Mouse (Mus musculus) lung, embryonic 16.5 days (tissue): ENCODE measurements around the gene Abca4. TPM values are rescaled to one million over a fixed set of nuclear protein-coding genes. Genes with fewer than 3 reads are reported as not detected.

Experiments
- ATAC-seq: fragments of 200-750 bp; cut with Nextera tagmentation; 2 replicates; pipeline ENCODE4 v1.8.0; 2017; ENCODE audit warnings: low read depth, mild to moderate bottlenecking, moderate library complexity
- H3K27ac ChIP-seq: fragments of 300-500 bp; sonication (generic); 2 replicates; pipeline ENCODE4 v1.5.1; 2014; ENCODE audit warnings: mild to moderate bottlenecking, control low read depth, low read length
- H3K27me3 ChIP-seq: fragments of 300-500 bp; sonication (generic); 2 replicates; pipeline ENCODE4 v1.6.1; 2014; ENCODE audit warnings: low read depth, low read length, mixed read lengths; ENCODE audit not compliant: control insufficient read depth, insufficient read depth
- H3K36me3 ChIP-seq: fragments of 300-500 bp; sonication (generic); 2 replicates; pipeline ENCODE4 v1.6.1; 2014; ENCODE audit warnings: low read length; ENCODE audit not compliant: control insufficient read depth, insufficient read depth
- H3K4me1 ChIP-seq: fragments of 300-500 bp; sonication (generic); replicated peaks from 2 replicates; pipeline ENCODE4 v1.6.1; 2014; ENCODE audit warnings: low read length, mixed read lengths; ENCODE audit not compliant: control insufficient read depth, insufficient read depth
- H3K4me2 ChIP-seq: fragments of 300-500 bp; sonication (generic); 2 replicates; pipeline ENCODE4 v1.6.1; 2014; ENCODE audit warnings: low read depth, low read length, control low read depth
- H3K4me3 ChIP-seq: fragments of 300-500 bp; sonication (generic); 2 replicates; pipeline ENCODE4 v1.5.1; 2014; ENCODE audit warnings: mild to moderate bottlenecking, low read length, control low read depth
- H3K9ac ChIP-seq: fragments of 300-500 bp; sonication (generic); 2 replicates; pipeline ENCODE4 v1.6.1; 2014; ENCODE audit warnings: low read length, control low read depth
- H3K9me3 ChIP-seq: fragments of 300-500 bp; sonication (generic); 2 replicates; pipeline ENCODE4 v1.6.1; 2016; ENCODE audit warnings: low read length; ENCODE audit not compliant: control insufficient read depth
- WGBS: fragments of 180-500 bp; shearing (Covaris S2); extraction: QIAGEN DNeasy Blood & Tissue Kit; methylation state at CpG from one replicate; pipeline ENCODE4 v1.1.7; 2014; 5-methylcytosine and 5-hydroxymethylcytosine counted together
- polyA plus RNA-seq: library from polyadenylated mRNA; unstranded; fragments of >200 nt; fragmentation: Nextera tagmentation; extraction: Ambion mirVana; gene quantifications from 2 replicates; pipeline ENCODE4 v1.2.1, GENCODE M21; 2015

The Abca4 gene
- polyA plus RNA-seq, 1 experiment from 2014 or later, result 0.90 TPM

- ATAC-seq, result peak; percentile 84
- WGBS, result 64% methylated on average over 8 of the region's 8 CpGs
- H3K27ac ChIP-seq, result no peak overlapping the region
Observed at GRCm38 (mm10) chr3:122021029-122021652, 23.1 kb upstream of the Abca4 start.

GRCm38 (mm10) chr3:122022355-122022754 lies 21.9 kb upstream of the Abca4 start:
- no peak overlapping the region for H3K4me3 ChIP-seq
- no peaks in the 10 kb centered on the region for H3K27me3 ChIP-seq
- 0 out of 2 replicates have a peak, but pooled peaks cover 2% of the 10 kb centered on the region for H3K36me3 ChIP-seq
- H3K9ac ChIP-seq, result no peak overlapping the region
- H3K27ac ChIP-seq, result no peak overlapping the region
- ATAC-seq, result no peak
- no peaks in the 10 kb centered on the region; the same call in 1 of the 2 replicates for H3K4me1 ChIP-seq
- no peaks in the 10 kb centered on the region for H3K9me3 ChIP-seq
- H3K4me2 ChIP-seq, result no peak overlapping the region
- WGBS, result 71% methylated on average over 3 of the region's 3 CpGs

More at GRCm38 (mm10) chr3:122021029-122021652, 23.1 kb upstream of the Abca4 start:
- Histone ChIP-seq H3K4me2 (no peak overlapping the region), H3K9me3 (no peaks in the 10 kb centered on the region), H3K4me1 (no peaks in the 10 kb centered on the region; the same call in 1 of the 2 replicates), H3K27me3 (no peaks in the 10 kb centered on the region), H3K4me3 (no peak overlapping the region), H3K36me3 (peaks cover 10% of the 10 kb centered on the region), H3K9ac (no peak overlapping the region)

- H3K4me2 ChIP-seq, result 0 out of 2 replicates have a peak overlapping the region, but pooled peaks have one; percentile 4
- no peaks in the 10 kb centered on the region for H3K27me3 ChIP-seq
- ATAC-seq, result peak; percentile 36; the same call in 1 of the 2 replicates
- no peaks in the 10 kb centered on the region; the same call in 1 of the 2 replicates for H3K4me1 ChIP-seq
- WGBS, result 31% methylated on average over 5 of the region's 5 CpGs
- no peaks in the 10 kb centered on the region for H3K36me3 ChIP-seq
- H3K4me3 ChIP-seq, result no peak overlapping the region
- H3K9me3 ChIP-seq, result no peaks in the 10 kb centered on the region
- no peak overlapping the region for H3K9ac ChIP-seq
- H3K27ac ChIP-seq, result peak overlapping the region; percentile 44
Observed at GRCm38 (mm10) chr3:122026676-122027075, 17.6 kb upstream of the Abca4 start.

- no peak for ATAC-seq
- H3K4me2 ChIP-seq, result no peak overlapping the region
- no peaks in the 10 kb centered on the region for H3K36me3 ChIP-seq
- no peaks in the 10 kb centered on the region for H3K27me3 ChIP-seq
- H3K4me3 ChIP-seq, result no peak overlapping the region
- 86% methylated on average over 8 of the region's 8 CpGs for WGBS
- no peaks in the 10 kb centered on the region for H3K9me3 ChIP-seq
- H3K4me1 ChIP-seq, result no peaks in the 10 kb centered on the region; the same call in 1 of the 2 replicates
- H3K27ac ChIP-seq, result no peak overlapping the region
- H3K9ac ChIP-seq, result no peak overlapping the region
Observed at GRCm38 (mm10) chr3:122027776-122028175, 16.5 kb upstream of the Abca4 start.

- peaks cover 14% of the 10 kb centered on the region for H3K4me1 ChIP-seq
- no peaks in the 10 kb centered on the region for H3K27me3 ChIP-seq
- no peak overlapping the region for H3K4me2 ChIP-seq
- no peaks in the 10 kb centered on the region for H3K9me3 ChIP-seq
- H3K27ac ChIP-seq, result peak overlapping the region; percentile 15; the same call in 1 of the 2 replicates
- ATAC-seq, result no peak
- 48% methylated on average over 9 of the region's 9 CpGs for WGBS
- no peak overlapping the region for H3K4me3 ChIP-seq
- no peaks in the 10 kb centered on the region for H3K36me3 ChIP-seq
- H3K9ac ChIP-seq, result no peak overlapping the region
Observed at GRCm38 (mm10) chr3:122033248-122033837, 10.9 kb upstream of the Abca4 start.

GRCm38 (mm10) chr3:122034240-122034639 lies 10.0 kb upstream of the Abca4 start:
- Histone ChIP-seq H3K27ac (no peak overlapping the region), H3K4me1 (peaks cover 14% of the 10 kb centered on the region), H3K4me3 (no peak overlapping the region), H3K27me3 (no peaks in the 10 kb centered on the region), H3K36me3 (no peaks in the 10 kb centered on the region), H3K9ac (no peak overlapping the region), H3K9me3 (no peaks in the 10 kb centered on the region), H3K4me2 (no peak overlapping the region)
- WGBS, result 54% methylated on average over 5 of the region's 5 CpGs
- ATAC-seq, result no peak

- H3K27me3 ChIP-seq, result no peaks in the 10 kb centered on the region
- no peaks in the 10 kb centered on the region for H3K36me3 ChIP-seq
- H3K4me1 ChIP-seq, result peaks cover 14% of the 10 kb centered on the region
- no peak overlapping the region for H3K4me3 ChIP-seq
- no peaks in the 10 kb centered on the region for H3K9me3 ChIP-seq
- no peak overlapping the region for H3K4me2 ChIP-seq
- 46% methylated on average over 3 of the region's 3 CpGs for WGBS
- no peak for ATAC-seq
- no peak overlapping the region for H3K27ac ChIP-seq
- no peak overlapping the region for H3K9ac ChIP-seq
Observed at GRCm38 (mm10) chr3:122035092-122035491, 9.2 kb upstream of the Abca4 start.

- H3K27ac ChIP-seq, result no peak overlapping the region
- peaks cover 15% of the 10 kb centered on the region for H3K4me1 ChIP-seq
- H3K36me3 ChIP-seq, result no peaks in the 10 kb centered on the region
- no peak overlapping the region for H3K4me3 ChIP-seq
- H3K27me3 ChIP-seq, result no peaks in the 10 kb centered on the region; the same call in 1 of the 2 replicates
- no peak overlapping the region for H3K4me2 ChIP-seq
- H3K9ac ChIP-seq, result no peak overlapping the region
- no peaks in the 10 kb centered on the region for H3K9me3 ChIP-seq
- ATAC-seq, result no peak
- WGBS, result 72% methylated on average over 6 of the region's 6 CpGs
Observed at GRCm38 (mm10) chr3:122040522-122040921, 3.7 kb upstream of the Abca4 start.

- no peak overlapping the region for H3K9ac ChIP-seq
- H3K4me2 ChIP-seq, result no peak overlapping the region
- no peaks in the 10 kb centered on the region for H3K9me3 ChIP-seq
- peaks cover 28% of the 10 kb centered on the region for H3K4me1 ChIP-seq
- H3K36me3 ChIP-seq, result no peaks in the 10 kb centered on the region
- no peak overlapping the region for H3K27ac ChIP-seq
- H3K27me3 ChIP-seq, result no peaks in the 10 kb centered on the region; the same call in 1 of the 2 replicates
- ATAC-seq, result no peak
- H3K4me3 ChIP-seq, result no peak overlapping the region
- 24% methylated on average over 8 of the region's 8 CpGs for WGBS
Observed at GRCm38 (mm10) chr3:122043102-122043501, 1.1 kb upstream of the Abca4 start.
